Mouse (Mus musculus) gastrocnemius, postnatal 10 days (tissue): Measurements from ENCODE around the gene Tiam1. TPM values are rescaled to one million over a fixed set of nuclear protein-coding genes. Genes with fewer than 3 reads are reported as not detected.
A peak's percentile ranks its signal among the peaks of the same experiment; 100 is the strongest.

Source experiments
- DNase-seq: peaks from one replicate; pipeline ENCODE4 v3.0.0; 2021; ENCODE audit warnings: mixed read lengths
- total RNA-seq, 2 experiments: library from RNA; stranded (reverse); gene quantifications; 2 replicates each; pipeline ENCODE4 v1.2.3; 2021

Gene Tiam1
- total RNA-seq, 2 experiments from 2014 or later = 9.7 to 11.0 TPM

- peak; percentile 19 for DNase-seq
Measured at GRCm38 (mm10) chr16:90046494-90047158, 96.9 kb downstream of the Tiam1 start.

DNA sequence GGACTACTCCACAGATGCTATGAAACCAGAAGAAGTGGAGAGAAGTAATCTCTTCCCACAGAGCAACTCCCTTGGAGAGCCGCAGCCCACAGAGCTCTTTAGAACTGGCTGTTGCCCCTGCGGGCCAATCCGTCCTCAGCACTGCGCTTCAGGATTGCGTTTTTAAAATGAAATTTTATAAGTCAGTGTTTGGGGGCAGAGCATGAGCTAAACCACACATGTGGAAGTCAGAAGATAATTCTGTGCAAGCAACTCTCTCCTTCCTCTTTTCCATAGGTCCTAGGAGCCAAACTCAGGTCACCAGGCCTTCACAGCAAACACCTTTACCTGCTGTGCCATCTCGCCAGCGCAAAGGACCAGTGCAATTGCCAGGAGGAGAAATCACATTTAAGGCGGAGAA, 98.0 kb downstream of the Tiam1 start:
- no peak for DNase-seq

- DNase-seq = no peak
Measured at GRCm38 (mm10) chr16:90044004-90044754, 99.4 kb downstream of the Tiam1 start.

DNA sequence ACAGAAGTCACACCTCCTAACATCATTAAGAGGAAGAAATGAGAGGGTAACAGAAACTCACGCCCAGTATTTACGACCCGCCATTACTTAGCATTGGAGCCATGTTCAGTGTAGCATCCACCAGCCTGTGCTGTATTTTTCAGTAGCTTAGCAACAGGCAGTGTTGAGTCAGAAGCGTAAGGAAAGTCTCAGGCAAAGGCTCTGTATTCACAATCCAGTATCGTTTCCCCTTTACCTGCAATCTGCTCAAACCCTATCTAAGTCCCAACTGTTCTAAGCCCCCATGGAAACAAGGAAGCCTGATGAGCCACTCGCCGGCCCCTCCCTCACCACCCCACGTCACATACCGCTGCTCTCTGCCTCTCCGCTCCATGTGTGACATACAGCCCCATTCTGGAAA, 100.7 kb downstream of the Tiam1 start:
- DNase-seq = no peak

GRCm38 (mm10) chr16:90042386-90042785, 101.2 kb downstream of the Tiam1 start:
- DNase-seq = no peak

- no peak for DNase-seq
Measured at GRCm38 (mm10) chr16:90040771-90041364, 102.7 kb downstream of the Tiam1 start.

DNA sequence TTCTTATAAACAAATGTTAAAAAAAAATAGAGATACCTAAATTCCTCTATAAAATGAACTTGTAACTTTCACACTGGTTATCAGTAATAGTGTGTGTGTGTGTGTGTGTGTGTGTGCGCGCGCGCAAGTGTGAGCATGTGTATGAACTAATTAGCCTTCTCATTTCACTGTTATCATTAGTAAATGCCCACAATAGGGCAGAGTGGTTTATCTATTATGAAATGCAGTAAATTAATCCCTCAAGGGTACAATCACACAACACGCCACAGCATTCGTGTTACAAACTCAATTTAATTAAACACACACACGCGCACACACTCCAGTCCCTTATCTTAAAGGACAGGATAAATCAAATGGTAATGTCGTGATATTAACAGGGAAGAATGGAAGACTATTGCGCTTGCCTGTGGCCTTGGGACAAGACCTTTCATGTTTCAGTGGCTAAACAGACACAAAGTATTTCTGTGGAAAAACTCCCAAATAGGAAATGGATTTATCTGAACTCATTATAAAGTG, 107.9 kb downstream of the Tiam1 start:
- DNase-seq = no peak

- no peak for DNase-seq
Measured at GRCm38 (mm10) chr16:90030355-90030754, 113.2 kb downstream of the Tiam1 start.

- DNase-seq = no peak
Measured at GRCm38 (mm10) chr16:90027886-90028285, 115.7 kb downstream of the Tiam1 start.

- DNase-seq = no peak
Measured at GRCm38 (mm10) chr16:90025526-90026172, 117.9 kb downstream of the Tiam1 start.

GRCm38 (mm10) chr16:90023665-90024010, 119.9 kb downstream of the Tiam1 start:
- no peak for DNase-seq

GRCm38 (mm10) chr16:90022932-90023664, 120.5 kb downstream of the Tiam1 start:
- no peak for DNase-seq

GRCm38 (mm10) chr16:90016046-90016445, 127.5 kb downstream of the Tiam1 start:
- DNase-seq = no peak

GRCm38 (mm10) chr16:90014596-90014995, 129.0 kb downstream of the Tiam1 start:
- no peak for DNase-seq

GRCm38 (mm10) chr16:90011521-90012181, 131.9 kb downstream of the Tiam1 start:
- peak; percentile 15 for DNase-seq

DNA sequence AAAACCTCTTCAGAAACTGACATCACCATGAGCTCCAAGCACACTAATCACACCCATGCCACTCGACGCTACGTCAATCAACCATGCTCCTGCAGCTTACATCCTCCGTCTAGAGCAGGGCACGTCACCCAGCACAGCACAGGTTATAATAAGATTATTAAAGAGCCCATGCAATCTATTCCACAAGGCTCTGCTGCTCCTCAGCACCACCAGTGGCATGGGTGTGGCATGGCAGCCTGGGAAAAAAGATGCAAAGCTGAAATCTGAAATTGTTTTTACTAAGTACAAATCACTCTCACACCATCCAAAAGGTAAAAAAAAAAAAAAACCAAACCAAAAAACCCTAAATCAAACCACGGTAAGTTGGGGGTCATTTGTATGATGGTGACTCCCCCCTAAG, 135.1 kb downstream of the Tiam1 start:
- no peak for DNase-seq

DNA sequence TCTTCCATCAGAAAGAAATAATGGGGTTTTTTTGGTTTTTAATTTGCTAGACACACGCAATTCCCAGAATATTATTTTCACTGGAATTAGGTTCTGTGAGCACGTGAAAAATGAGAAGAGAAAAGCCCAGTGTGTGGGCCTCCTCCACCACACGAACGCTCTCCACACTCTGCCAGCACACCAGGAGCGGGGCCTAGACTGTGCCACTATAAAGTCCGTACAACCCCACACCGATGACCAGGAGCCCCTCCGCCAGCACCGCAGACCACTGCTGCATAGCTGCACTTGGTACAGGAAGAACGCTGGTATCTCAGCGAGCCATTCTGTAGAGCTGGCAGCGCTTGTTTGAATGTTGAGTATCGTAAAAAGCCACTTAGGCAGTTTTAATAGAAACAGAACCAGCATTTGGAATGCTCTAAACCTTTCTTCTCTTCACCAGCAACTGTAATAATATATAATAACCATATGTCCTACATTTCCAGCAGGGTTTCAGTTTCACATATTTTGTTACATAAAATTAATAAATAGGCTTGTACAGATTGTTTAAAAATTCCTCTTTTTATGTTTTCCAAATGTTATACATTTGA, 136.1 kb downstream of the Tiam1 start:
- DNase-seq = no peak

DNA sequence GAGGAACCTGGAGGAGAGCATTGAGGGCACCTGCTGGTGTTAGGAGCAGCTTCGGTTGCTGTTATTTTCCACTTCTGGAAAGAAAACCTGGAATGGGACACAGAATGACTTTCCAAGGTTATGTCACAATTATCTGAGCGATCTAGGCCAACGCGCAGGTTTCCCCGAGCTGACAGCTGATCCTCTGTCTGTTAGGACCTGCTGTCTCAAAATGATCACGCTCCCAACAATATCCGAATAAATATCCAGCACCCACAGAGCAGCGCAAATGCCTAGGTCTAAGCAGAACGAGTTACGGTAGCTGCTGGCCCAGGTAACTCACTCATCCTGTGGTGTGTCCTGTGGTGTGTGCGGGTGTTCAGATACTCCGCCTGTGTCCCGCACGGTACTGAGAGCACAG, 140.0 kb downstream of the Tiam1 start:
- DNase-seq = no peak

DNA sequence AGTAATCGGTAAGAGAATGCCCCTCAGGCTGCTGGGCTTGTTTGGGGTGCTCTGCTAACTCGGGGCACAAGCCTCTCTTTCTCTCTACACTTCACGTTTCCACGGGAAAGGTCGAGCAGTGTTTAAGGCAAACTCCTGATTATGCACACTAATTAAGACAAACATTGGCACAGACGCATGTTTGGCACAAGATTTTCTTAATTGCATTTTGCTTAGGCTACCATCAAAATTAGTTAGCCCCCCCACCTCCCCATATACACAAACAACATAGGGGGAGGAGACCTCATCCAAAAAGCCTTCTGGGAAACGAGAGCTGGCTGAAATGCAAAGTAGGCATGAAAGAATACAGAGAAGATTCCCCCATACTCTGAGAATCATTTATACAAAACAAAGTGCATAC, 148.4 kb downstream of the Tiam1 start:
- no peak for DNase-seq

GRCm38 (mm10) chr16:89993991-89994825, 149.4 kb downstream of the Tiam1 start:
- DNase-seq = no peak
